Mouse (Mus musculus) left cerebral cortex, adult 11 months (tissue): ENCODE data around the gene Olfr844.

Experiments
- DNase-seq: peaks from one replicate; pipeline ENCODE4 v3.0.0; 2022; ENCODE audit warnings: low spot score

Gene Olfr844

DNA sequence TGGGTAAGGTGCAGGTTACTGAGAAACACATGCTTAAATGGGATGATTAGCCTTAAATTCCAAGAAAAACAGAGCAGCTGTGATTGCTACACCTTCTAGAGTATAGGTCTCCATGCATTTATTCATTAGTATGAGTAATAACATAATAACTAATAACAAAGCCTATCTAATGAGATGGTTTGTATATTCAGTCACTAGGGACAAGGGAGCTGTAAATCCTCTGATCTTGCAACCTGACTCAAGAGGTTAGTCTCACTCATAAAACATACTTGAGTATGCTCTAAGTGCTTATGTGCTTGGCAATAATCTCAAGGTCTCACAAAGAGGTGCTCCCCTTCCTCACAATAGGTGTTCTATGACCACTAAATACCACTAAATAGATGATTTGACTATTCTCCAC, at the start of gene Olfr844:
TSS of gene Olfr844 (plus strand) at position 301 of the 400 bp plus-strand sequence.
- no peak for DNase-seq

- DNase-seq = no peak
These were observed 20.0 kb downstream of the Olfr844 start, which contains the start of gene Olfr845 for GRCm38 (mm10) chr9:19336157-19336556. TSS of gene Olfr845 (plus strand) at chr9:19336457.

GRCm38 (mm10) chr9:19363905-19364304, 47.8 kb downstream of the Olfr844 start, which contains the start of gene Olfr846:
TSS of gene Olfr846 (minus strand) at chr9:19364005.
- DNase-seq = no peak
